In the genomic region with DNA sequence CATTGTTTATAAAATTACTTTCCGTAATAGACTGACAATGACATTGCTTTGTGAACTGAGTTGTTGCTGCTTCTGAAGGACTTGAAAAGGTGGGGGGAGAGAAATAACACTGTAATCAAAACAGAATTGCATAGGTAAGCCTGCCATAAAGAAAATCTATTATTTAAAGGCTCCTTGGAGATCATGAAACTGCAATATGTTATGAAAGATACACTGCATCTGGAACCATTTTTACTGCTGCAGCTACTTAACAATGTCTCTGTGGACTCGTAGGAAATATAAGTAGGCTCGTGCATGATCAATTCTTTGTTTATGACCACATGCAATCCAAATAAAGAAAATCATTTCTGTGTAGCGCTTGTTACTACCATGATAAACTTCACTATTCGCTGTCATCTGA, we compare ENCODE assay signal across 21 mouse cellular contexts.
"Had no signal": no experiment of that assay in that cellular context is flagged by ENCODE, and none has a peak within 500 bp of the region (broad histone marks: within the 10 kb centered on the region; RNA-seq: fewer than 3 reads in every experiment).

No protein-coding gene starts in this region.

- H3K4me1 ChIP-seq: liver, embryonic 15.5 days; lung, embryonic 15.5 days; midbrain, embryonic 10.5 days; midbrain, embryonic 12.5 days; neural tube, embryonic 12.5 days had no signal

- H3K4me2 ChIP-seq: liver, embryonic 15.5 days; lung, embryonic 15.5 days; midbrain, embryonic 12.5 days; neural tube, embryonic 12.5 days had no signal

- H3K36me3 ChIP-seq: liver, embryonic 15.5 days; lung, embryonic 15.5 days; midbrain, embryonic 10.5 days; midbrain, embryonic 12.5 days; neural tube, embryonic 12.5 days had no signal

- ATAC-seq: liver, postnatal 0 days; lung, postnatal 0 days; midbrain, embryonic 16.5 days had no signal

- H3K27ac ChIP-seq: liver, embryonic 15.5 days; lung, embryonic 15.5 days; midbrain, embryonic 10.5 days; midbrain, embryonic 12.5 days; neural tube, embryonic 12.5 days had no signal

- H3K9me3 ChIP-seq: liver, embryonic 15.5 days; lung, embryonic 15.5 days; midbrain, embryonic 10.5 days; midbrain, embryonic 12.5 days; neural tube, embryonic 12.5 days had no signal

- H3K9ac ChIP-seq: liver, embryonic 15.5 days; liver, postnatal 0 days; lung, embryonic 15.5 days; midbrain, embryonic 12.5 days; neural tube, embryonic 12.5 days had no signal

- H3K27me3 ChIP-seq: liver, embryonic 15.5 days; lung, embryonic 15.5 days; midbrain, embryonic 12.5 days; neural tube, embryonic 12.5 days had no signal

- H3K4me3 ChIP-seq: liver, embryonic 15.5 days; lung, embryonic 15.5 days; midbrain, embryonic 10.5 days; midbrain, embryonic 12.5 days; myocyte; neural tube, embryonic 12.5 days had no signal

- DNase-seq: liver, postnatal 0 days; lung, adult 2 months; lung, postnatal 14 days; lung, postnatal 4 days; midbrain, embryonic 14.5 days; retina, postnatal 1 day; right cerebral cortex, adult 18-20 months; right cerebral cortex, postnatal 25 days; right cerebral cortex, postnatal 4 days; spleen, adult 18-20 months; thymus, adult 18-20 months; thymus, postnatal 14 days; thymus, postnatal 36 days had no signal
